Mouse (Mus musculus) brown adipose tissue, adult 24 weeks (tissue): ENCODE measurements around the gene Coq9. TPM values are rescaled to one million over a fixed set of nuclear protein-coding genes. Genes with fewer than 3 reads are reported as not detected.

ENCODE experiments used
- polyA plus RNA-seq: library from polyadenylated mRNA; stranded (reverse); fragments of >200 nt; gene quantifications from 2 replicates; pipeline ENCODE4 v1.2.4, GENCODE M21; 2012; ENCODE audit not compliant: missing spikeins, insufficient read depth, insufficient read length

The Coq9 gene
- polyA plus RNA-seq, 1 experiment, result 387 TPM

Other genes starting within 250 kb of the Coq9 start
- gene Rspry1, start 236.4 kb upstream of the Coq9 start, polyA plus RNA-seq, result 13.9 and 15.6 TPM in 2 replicates
- gene Fam192a, start 236.3 kb upstream of the Coq9 start, polyA plus RNA-seq, result 31.0 and 41.0 TPM in 2 replicates
- gene Arl2bp, start 171.7 kb upstream of the Coq9 start, polyA plus RNA-seq, result 36.3 and 47.8 TPM in 2 replicates
- 1.6 and 1.9 TPM in 2 replicates for gene Pllp, start 142.0 kb upstream of the Coq9 start, polyA plus RNA-seq
- not detected in 2 replicates for gene Ccl22, start 92.7 kb upstream of the Coq9 start, polyA plus RNA-seq
- 1.7 and 2.2 TPM in 2 replicates for gene Cx3cl1, start 66.3 kb upstream of the Coq9 start, polyA plus RNA-seq
- not detected in 2 replicates for gene Ccl17, start 27.9 kb upstream of the Coq9 start, polyA plus RNA-seq
- 61.4 and 80.8 TPM in 2 replicates for gene Ciapin1, start within 50 bp of the Coq9 start, polyA plus RNA-seq
- gene Polr2c, start 19.1 kb downstream of the Coq9 start, polyA plus RNA-seq, result 55.0 and 64.8 TPM in 2 replicates
- gene Dok4, start 38.0 kb downstream of the Coq9 start, polyA plus RNA-seq, result 3.8 and 8.4 TPM in 2 replicates
- 1.2 and 1.5 TPM in 2 replicates for gene Ccdc102a, start 79.8 kb downstream of the Coq9 start, polyA plus RNA-seq
- gene Adgrg5, start 85.4 kb downstream of the Coq9 start, polyA plus RNA-seq, result not detected in 2 replicates
- 7.4 and 18.4 TPM in 2 replicates for gene Adgrg1, start 136.4 kb downstream of the Coq9 start, polyA plus RNA-seq
- not detected in 2 replicates for gene Adgrg3, start 179.4 kb downstream of the Coq9 start, polyA plus RNA-seq
- not detected in 2 replicates for gene Drc7, start 216.8 kb downstream of the Coq9 start, polyA plus RNA-seq
- gene Katnb1, start 242.9 kb downstream of the Coq9 start, polyA plus RNA-seq, result 4.7 and 6.2 TPM in 2 replicates